Mouse (Mus musculus): ENCODE measurements around the gene Chuk.

Gene Chuk

GRCm38 (mm10) chr19:44042121-44042520 is 65.2 kb downstream of the Chuk start:
- DNase-seq (ENCODE audit: low read depth, low spot score) = no peak

- no peak for DNase-seq (ENCODE audit: low read depth, low spot score)
Observed at GRCm38 (mm10) chr19:44033396-44033795, 73.9 kb downstream of the Chuk start.

- no peak for DNase-seq (ENCODE audit: low read depth, low spot score)
Observed at GRCm38 (mm10) chr19:44032046-44032744, 75.1 kb downstream of the Chuk start.

- no peak for DNase-seq (ENCODE audit: low read depth, low spot score)
Observed at GRCm38 (mm10) chr19:44030024-44030423, 77.3 kb downstream of the Chuk start.

GRCm38 (mm10) chr19:44028972-44029371 is 78.3 kb downstream of the Chuk start, which contains the start of gene Cyp2c23:
Cyp2c23 (minus strand) TSS chr19:44029208.
- DNase-seq (ENCODE audit: low read depth, low spot score) = no peak

- no peak for DNase-seq (ENCODE audit: low read depth, low spot score)
Observed at GRCm38 (mm10) chr19:44026956-44027530, 80.2 kb downstream of the Chuk start.

- DNase-seq (ENCODE audit: low read depth, low spot score) = no peak
Observed at GRCm38 (mm10) chr19:44024921-44025585, 82.2 kb downstream of the Chuk start.
